Mouse (Mus musculus) heart, embryonic 14.5 days (tissue): ENCODE measurements around the gene Mxra8. TPM values are rescaled to one million over a fixed set of nuclear protein-coding genes. Genes with fewer than 3 reads are reported as not detected.

ENCODE experiments used
- ATAC-seq: fragments of 200-750 bp; cut with Nextera tagmentation; 2 replicates; pipeline ENCODE4 v1.8.0; 2017; ENCODE audit warnings: low read depth, moderate TSS enrichment; ENCODE audit not compliant: insufficient number of reproducible peaks, insufficient read depth, low FRiP score
- H3K27ac ChIP-seq, 2 experiments: fragments of 200-500 bp in 1 of 2; fragments of 300-500 bp in 1 of 2; sonication (generic) in 1 of 2; replicated peaks in 1 of 2; 2 replicates each; pipeline ENCODE4 v1.5.1; 2012 to 2014; ENCODE audit warnings: low read depth in 2 of 2, low read length in 2 of 2, control low read depth in 1 of 2, mild to moderate bottlenecking in 1 of 2, mixed read lengths in 1 of 2; ENCODE audit not compliant: control insufficient read depth in 1 of 2, insufficient read depth in 1 of 2
- H3K27me3 ChIP-seq: fragments of 300-500 bp; sonication (generic); 2 replicates; pipeline ENCODE4 v1.6.1; 2014; ENCODE audit warnings: mild to moderate bottlenecking, low read length, control low read depth; ENCODE audit not compliant: control insufficient read depth, insufficient read depth
- H3K36me3 ChIP-seq: fragments of 300-500 bp; sonication (generic); 2 replicates; pipeline ENCODE4 v1.6.1; 2014; ENCODE audit warnings: mild to moderate bottlenecking, control low read depth, low read length, mixed read lengths; ENCODE audit not compliant: control insufficient read depth, insufficient read depth
- H3K4me1 ChIP-seq, 2 experiments: fragments of 200-500 bp in 1 of 2; fragments of 300-500 bp in 1 of 2; sonication (generic) in 1 of 2; 2 replicates each; pipeline ENCODE4 v1.6.1; 2012 to 2014; ENCODE audit warnings: low read length in 2 of 2, control low read depth in 1 of 2, mixed read lengths in 1 of 2; ENCODE audit not compliant: control insufficient read depth in 2 of 2, insufficient read depth in 2 of 2
- H3K4me2 ChIP-seq: fragments of 300-500 bp; sonication (generic); 2 replicates; pipeline ENCODE4 v1.6.1; 2014; ENCODE audit warnings: mild to moderate bottlenecking, low read length
- H3K4me3 ChIP-seq, 2 experiments: fragments of 200-500 bp in 1 of 2; fragments of 300-500 bp in 1 of 2; sonication (generic) in 1 of 2; 2 replicates each; pipeline ENCODE4 v1.5.1; 2012 to 2014; ENCODE audit warnings: low read length in 2 of 2, mild to moderate bottlenecking in 2 of 2, control low read depth in 1 of 2, low read depth in 1 of 2, moderate library complexity in 1 of 2; ENCODE audit not compliant: control insufficient read depth in 1 of 2, insufficient read depth in 1 of 2
- H3K9ac ChIP-seq: fragments of 300-500 bp; sonication (generic); 2 replicates; pipeline ENCODE4 v1.6.1; 2014; ENCODE audit warnings: mild to moderate bottlenecking, low read length
- H3K9me3 ChIP-seq: fragments of 300-500 bp; sonication (generic); 2 replicates; pipeline ENCODE4 v1.6.1; 2016; ENCODE audit warnings: low read length, control low read depth; ENCODE audit not compliant: control insufficient read depth
- WGBS: fragments of 180-500 bp; shearing (Covaris S2); extraction: QIAGEN DNeasy Blood & Tissue Kit; methylation state at CpG from one replicate; pipeline ENCODE4 v1.1.7; 2014; 5-methylcytosine and 5-hydroxymethylcytosine counted together
- polyA plus RNA-seq: library from polyadenylated mRNA; unstranded; fragments of >200 nt; fragmentation: Nextera tagmentation; extraction: Ambion mirVana; gene quantifications from 2 replicates; pipeline ENCODE4 v1.2.1, GENCODE M21; 2014

The Mxra8 gene
- 55.5 and 75.6 TPM in 2 replicates for polyA plus RNA-seq

GRCm38 (mm10) chr4:155839483-155839910 lies at the start of gene Mxra8:
Mxra8 (plus strand) TSS chr4:155839680.
- Histone ChIP-seq H3K4me3 (peak within 1 kb of the TSS; percentile 51 to 54), H3K36me3 (peaks cover 21% of the 10 kb centered on the region), H3K9ac (peak within 1 kb of the TSS; percentile 76), H3K27me3 (peaks cover 5% of the 10 kb centered on the region), H3K4me2 (peak within 1 kb of the TSS; percentile 88), H3K9me3 (no peaks in the 10 kb centered on the region), H3K4me1 (peaks cover 22 to 41% of the 10 kb centered on the region in 2 experiments), H3K27ac (peak within 1 kb of the TSS; percentile 85 to 86)
- peak; percentile 92 for ATAC-seq
- WGBS = 4% methylated on average over 16 of the region's 16 CpGs

GRCm38 (mm10) chr4:155790021-155790489 lies 49.4 kb upstream of the Mxra8 start, which contains the start of gene Ankrd65:
Ankrd65 (plus strand) TSS chr4:155790439.
- no peak within 1 kb of the TSS for H3K9ac ChIP-seq
- H3K36me3 ChIP-seq = no peaks in the 10 kb centered on the region
- no peaks in the 10 kb centered on the region for H3K9me3 ChIP-seq
- H3K4me2 ChIP-seq = no peak within 1 kb of the TSS
- H3K27me3 ChIP-seq = no peaks in the 10 kb centered on the region
- H3K27ac ChIP-seq = no peak within 1 kb of the TSS
- H3K4me1 ChIP-seq = peaks cover 4 to 10% of the 10 kb centered on the region in 2 experiments; a peak in 3 of 4 replicates
- H3K4me3 ChIP-seq = no peak within 1 kb of the TSS
- 82% methylated on average over 3 of the region's 3 CpGs for WGBS
- no peak for ATAC-seq

GRCm38 (mm10) chr4:155790650-155791161 lies 48.8 kb upstream of the Mxra8 start:
- H3K9me3 ChIP-seq = no peaks in the 10 kb centered on the region
- ATAC-seq = no peak
- WGBS = 66% methylated on average over 3 of the region's 3 CpGs
- H3K27me3 ChIP-seq = no peaks in the 10 kb centered on the region
- no peak overlapping the region for H3K4me3 ChIP-seq
- H3K4me2 ChIP-seq = no peak overlapping the region
- no peak overlapping the region for H3K27ac ChIP-seq
- peaks cover 0 to 4% of the 10 kb centered on the region in 2 experiments; a peak in 2 of 4 replicates for H3K4me1 ChIP-seq
- H3K9ac ChIP-seq = no peak overlapping the region
- H3K36me3 ChIP-seq = no peaks in the 10 kb centered on the region

- Histone ChIP-seq H3K4me3 (no peak overlapping the region), H3K36me3 (no peaks in the 10 kb centered on the region), H3K9ac (no peak overlapping the region)
These were observed 48.1 kb upstream of the Mxra8 start for GRCm38 (mm10) chr4:155791240-155791933.

GRCm38 (mm10) chr4:155793730-155794129 lies 45.8 kb upstream of the Mxra8 start:
- Histone ChIP-seq H3K36me3 (no peaks in the 10 kb centered on the region), H3K9ac (no peak overlapping the region), H3K9me3 (no peaks in the 10 kb centered on the region), H3K4me2 (no peak overlapping the region), H3K27ac (no peak overlapping the region), H3K27me3 (no peaks in the 10 kb centered on the region; the same call in 1 of the 2 replicates), H3K4me1 (no peaks in the 10 kb centered on the region), H3K4me3 (no peak overlapping the region)
- ATAC-seq = no peak
- WGBS = 53% methylated on average over 2 of the region's 2 CpGs

More at GRCm38 (mm10) chr4:155791240-155791933, 48.1 kb upstream of the Mxra8 start:
- Histone ChIP-seq H3K27me3 (no peaks in the 10 kb centered on the region), H3K4me2 (no peak overlapping the region), H3K4me1 (no peaks in the 10 kb centered on the region), H3K9me3 (no peaks in the 10 kb centered on the region), H3K27ac (no peak overlapping the region)
- WGBS = 61% methylated on average over 24 of the region's 24 CpGs
- ATAC-seq = no peak

- no peaks in the 10 kb centered on the region for H3K9me3 ChIP-seq
- no peak overlapping the region for H3K4me3 ChIP-seq
- ATAC-seq = no peak
- no peaks in the 10 kb centered on the region; the same call in 1 of the 2 replicates for H3K27me3 ChIP-seq
- no peak overlapping the region for H3K27ac ChIP-seq
- 100% methylated on average over 1 of the region's 1 CpGs for WGBS
- H3K4me2 ChIP-seq = no peak overlapping the region
- peaks cover 20% of the 10 kb centered on the region for H3K36me3 ChIP-seq
- no peak overlapping the region for H3K9ac ChIP-seq
- H3K4me1 ChIP-seq = peaks cover 6 to 14% of the 10 kb centered on the region in 2 experiments
These were observed 37.4 kb upstream of the Mxra8 start for GRCm38 (mm10) chr4:155802075-155802474.

GRCm38 (mm10) chr4:155802741-155803339 lies 36.6 kb upstream of the Mxra8 start, which contains the start of gene Mrpl20:
Mrpl20 (plus strand) TSS chr4:155802878.
- ATAC-seq = no peak
- Histone ChIP-seq H3K4me1 (peaks cover 6 to 14% of the 10 kb centered on the region in 2 experiments), H3K4me3 (peak within 1 kb of the TSS; percentile 73 to 74), H3K27ac (peak within 1 kb of the TSS; percentile 40 to 48), H3K27me3 (no peaks in the 10 kb centered on the region), H3K9ac (peak within 1 kb of the TSS; percentile 83), H3K36me3 (peaks cover 27% of the 10 kb centered on the region), H3K4me2 (peak within 1 kb of the TSS; percentile 79), H3K9me3 (no peaks in the 10 kb centered on the region)
- 6% methylated on average over 12 of the region's 12 CpGs for WGBS
